Mouse (Mus musculus) cerebellum, postnatal 25 days (tissue): ENCODE data around the gene Il22.
A peak's percentile ranks its signal among the peaks of the same experiment; 100 is the strongest.
"Not testable (repeated sequence)": the region's sequence is repeated elsewhere in the genome, so short reads cannot be mapped to it uniquely, and the experiment has no call there.

Experiments
- DNase-seq, 2 experiments: peaks; one replicate each; pipeline ENCODE4 v3.0.0; 2021; ENCODE audit warnings: mixed read lengths in 2 of 2

Il22 gene

DNA sequence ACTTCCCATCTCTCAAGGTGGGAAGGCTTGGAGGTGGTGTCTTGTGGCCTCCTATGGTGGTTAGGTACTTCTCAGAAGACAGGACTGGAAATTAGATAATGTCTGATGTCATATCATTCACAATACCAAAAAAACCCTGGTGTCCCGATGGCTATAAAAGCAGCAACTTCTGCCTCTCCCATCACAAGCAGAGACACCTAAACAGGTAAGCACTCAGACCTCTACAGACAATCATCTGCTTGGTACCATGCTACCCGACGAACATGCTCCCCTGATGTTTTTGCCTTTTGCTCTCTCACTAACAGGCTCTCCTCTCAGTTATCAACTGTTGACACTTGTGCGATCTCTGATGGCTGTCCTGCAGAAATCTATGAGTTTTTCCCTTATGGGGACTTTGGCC lies at the start of gene Il22:
Gene Il22 (plus strand): TSS at position 301 of the 400 bp plus-strand sequence.
- DNase-seq = no peak

DNA sequence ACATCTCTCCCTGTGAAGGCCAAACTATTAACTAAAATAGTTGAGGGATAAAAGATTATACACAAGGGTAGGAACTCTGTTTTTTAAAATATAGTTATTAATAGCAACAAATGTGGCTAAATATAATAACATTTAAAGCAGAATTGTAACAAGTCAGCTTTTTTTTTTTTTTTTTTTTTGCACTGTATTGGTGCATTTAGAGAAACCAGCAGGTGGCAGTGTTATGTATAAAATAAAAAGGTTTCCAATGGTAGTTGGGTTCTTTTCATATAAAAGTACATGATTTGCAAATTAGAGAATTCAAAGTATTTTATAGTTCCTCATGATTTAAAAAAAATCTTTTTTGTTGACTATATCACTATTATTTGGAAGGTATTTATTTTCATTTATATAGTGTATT lies 48.8 kb upstream of the Il22 start:
- DNase-seq = no peak

DNA sequence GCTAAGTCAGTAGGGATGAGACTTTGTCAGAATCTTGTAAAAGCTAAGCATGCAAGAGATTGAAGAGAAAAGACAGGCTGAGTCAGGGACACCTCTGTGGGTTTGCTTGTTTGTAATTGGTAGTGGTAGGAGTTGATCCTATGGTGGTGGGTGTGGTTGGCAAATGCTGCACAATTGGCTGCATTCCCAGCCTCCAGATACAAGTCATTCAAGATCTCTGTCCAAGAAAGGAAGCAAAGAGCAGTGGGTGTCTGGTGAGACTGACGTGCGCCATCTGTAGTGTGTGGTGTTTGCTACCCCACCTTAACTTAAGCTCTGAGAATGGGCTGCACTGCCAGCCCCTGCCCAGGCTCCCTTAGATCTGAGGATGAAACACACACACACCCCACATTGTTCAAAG lies 43.6 kb upstream of the Il22 start:
- DNase-seq = peak in 1 of 2 experiments; percentile 28

DNA sequence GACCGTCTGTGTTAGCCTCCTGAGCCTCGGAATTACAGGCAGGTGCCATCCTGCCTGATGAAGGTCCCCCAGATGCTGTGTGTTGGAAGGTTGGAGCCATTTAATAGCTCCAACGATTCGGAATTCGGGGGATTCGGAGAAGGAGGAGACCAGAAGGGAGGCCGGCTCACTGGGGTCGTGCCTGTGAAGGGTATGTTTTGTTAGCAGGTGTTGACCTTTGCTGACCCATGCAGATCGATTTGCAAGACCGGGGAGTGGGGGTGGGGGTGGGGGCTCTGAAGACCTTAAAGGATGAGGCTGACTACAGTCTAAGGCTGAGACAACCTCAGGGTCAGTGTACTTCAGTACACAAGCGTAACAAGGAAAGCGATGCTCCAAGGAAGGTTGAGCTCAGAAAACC lies 35.5 kb upstream of the Il22 start:
- no peak for DNase-seq

DNA sequence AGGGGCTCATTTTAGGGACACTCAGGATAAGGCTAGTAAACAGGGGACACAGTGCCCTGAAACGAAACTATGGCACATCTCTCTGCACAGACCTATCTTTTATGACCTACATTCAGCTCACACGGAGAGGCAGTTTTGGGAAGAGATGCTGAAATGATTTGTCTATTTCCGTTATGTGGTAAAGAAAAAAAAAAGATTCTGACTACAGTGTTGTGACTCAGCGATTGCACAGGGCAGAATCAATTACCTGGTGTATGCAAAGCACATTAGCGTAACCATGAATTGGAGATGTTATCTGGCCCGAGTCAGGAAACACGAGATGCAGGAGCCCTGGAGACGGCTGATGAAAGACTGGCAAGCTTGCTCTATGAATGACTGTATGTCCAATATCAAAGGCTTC lies 32.3 kb upstream of the Il22 start:
- DNase-seq = no peak

DNA sequence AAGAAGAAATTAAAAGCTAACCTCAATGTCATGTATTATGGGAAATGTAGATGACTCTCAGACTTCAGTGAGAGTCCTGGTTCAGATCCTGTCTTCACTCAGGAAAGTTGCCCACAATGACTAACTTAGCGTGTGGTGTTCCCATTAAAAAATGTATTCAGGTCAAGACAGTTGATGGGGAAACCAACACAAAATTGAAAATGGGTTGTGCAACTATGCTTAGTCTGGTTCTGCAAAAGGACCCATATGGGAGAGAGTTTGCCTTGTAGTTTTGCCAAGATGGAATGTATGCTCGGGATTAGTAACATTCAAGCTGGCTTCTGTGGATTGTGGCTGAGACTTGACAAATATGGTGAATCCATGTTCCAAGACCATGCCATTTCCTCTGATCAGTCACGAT lies 31.9 kb upstream of the Il22 start:
- no peak for DNase-seq

DNA sequence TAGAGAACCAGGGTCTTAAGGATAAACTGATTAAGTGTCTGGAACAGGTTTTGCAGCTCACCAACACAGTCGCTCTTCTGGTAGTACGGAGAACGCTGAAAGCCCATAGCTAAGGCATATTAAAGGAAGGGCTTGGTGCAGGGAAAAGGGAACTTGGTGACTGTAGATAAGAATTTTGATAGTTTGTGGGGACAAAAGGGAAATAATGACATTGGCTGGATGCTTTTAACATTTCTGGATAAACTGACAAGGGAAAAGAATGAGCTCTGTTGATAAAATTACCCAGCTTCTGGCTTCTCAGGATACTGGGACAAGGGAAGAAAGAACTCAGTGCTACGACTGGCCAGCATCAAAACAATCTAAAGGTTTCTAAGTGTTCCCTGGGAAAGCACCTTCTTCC lies 29.2 kb upstream of the Il22 start:
- not testable (repeated sequence) for DNase-seq

DNA sequence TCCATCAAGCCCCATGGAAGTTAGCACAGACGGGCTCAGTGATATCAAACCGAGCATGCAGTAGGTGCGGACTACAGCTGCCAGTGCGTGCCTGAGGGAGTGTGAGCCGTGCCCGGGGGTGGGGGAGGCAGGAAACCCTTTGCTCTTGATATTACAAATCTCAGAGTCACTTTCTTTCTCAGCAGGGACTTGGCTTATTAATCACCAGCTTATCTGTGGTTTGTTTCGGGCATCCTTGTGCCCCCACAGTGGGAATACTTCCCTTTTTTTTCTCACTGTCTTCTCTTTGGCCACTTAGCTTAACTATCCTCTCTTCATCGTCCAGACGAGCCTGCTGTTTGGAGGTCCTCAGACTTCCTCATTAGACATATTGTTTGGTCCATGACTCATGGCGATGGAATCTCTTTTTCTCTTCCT lies 26.0 kb upstream of the Il22 start:
- DNase-seq = no peak

DNA sequence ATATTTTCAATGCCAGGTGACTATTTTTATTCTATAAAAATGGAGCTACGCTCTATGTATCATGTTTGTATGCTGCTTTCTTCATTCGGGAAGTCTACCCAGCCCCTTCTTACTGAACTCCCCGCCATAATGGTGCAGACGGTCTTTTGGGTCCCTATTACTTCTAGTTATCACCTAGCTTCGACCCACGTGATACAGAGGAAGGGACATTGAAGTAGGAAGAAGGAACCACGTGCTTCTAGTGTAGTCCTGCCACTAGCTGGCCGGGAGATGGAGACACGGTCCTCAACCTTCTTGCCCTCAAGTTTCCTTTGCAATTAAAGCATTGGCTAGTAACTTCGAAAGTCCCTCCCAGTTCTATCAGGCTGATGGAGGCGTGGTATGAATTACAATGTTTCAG lies 25.5 kb upstream of the Il22 start:
- no peak for DNase-seq

DNA sequence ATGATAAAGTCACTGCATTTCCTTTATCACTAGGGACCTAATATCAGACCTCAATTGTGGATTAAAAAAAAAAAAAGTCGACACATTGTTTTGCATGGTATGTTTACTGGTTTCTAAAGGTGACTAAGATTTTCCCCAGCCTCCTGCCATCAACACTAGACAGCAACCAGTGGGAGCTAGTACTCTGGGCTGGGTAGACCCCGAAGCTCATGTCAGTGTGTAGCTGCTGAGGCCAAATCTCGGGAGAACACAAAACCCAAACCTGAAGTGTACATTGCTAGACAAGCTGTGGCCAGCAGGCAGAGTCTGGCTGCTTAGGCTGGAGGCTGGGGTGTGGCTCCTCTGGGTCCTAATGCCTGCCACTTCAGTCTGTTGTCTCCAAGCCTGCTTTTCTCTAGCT lies 9.6 kb upstream of the Il22 start:
- DNase-seq = not testable (repeated sequence)

DNA sequence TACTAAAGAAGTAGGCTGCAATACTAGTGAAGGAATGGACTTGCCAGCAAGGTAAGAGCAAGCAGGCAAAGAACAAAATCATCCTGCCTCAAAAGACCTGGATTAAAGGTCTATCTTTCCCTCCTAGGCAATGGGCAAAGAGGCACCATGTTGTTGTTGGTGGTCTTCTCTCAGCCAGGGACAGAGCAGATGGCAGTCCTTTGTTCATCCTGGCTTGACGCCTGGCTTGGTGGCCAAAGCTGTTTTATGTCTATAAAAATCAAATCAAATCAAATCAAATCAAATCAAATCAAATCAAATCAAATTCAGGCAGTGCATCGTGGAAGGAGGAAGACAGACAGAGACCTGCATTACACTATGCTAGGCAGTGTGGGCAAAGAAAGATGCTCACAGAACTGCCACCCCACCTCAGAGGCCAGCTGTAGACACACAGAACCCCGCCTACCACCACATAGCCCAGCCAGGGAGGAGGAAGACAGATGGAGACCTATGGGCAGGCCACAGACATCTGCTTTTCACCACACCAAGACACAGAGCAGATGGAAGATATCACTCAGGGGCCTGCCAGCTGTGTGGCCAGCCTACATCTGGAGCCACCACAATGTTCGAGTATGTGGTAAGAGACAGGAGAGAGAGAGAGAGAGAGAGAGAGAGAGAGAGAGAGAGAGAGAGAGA lies 11.1 kb downstream of the Il22 start:
- not testable (repeated sequence) for DNase-seq

DNA sequence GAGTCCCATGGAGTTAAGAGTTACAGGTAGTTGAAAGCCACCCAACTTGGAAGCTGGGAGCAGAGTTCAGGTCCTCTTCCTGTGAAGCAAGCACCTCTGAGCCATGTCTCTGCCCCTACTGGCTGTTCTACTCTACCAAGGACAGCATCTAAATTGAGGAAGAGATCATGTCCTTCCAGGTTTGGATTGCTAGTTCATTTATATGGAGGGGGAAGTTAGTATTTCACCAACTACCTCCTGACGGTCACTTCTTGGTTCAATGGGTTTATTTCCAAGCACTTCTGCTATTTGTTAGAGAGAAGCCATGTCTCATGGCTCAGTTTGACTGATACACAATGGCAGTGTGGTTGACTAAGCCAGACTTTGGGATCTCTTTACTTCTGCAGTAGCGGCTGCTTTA lies 22.9 kb downstream of the Il22 start:
- DNase-seq = not testable (repeated sequence)

DNA sequence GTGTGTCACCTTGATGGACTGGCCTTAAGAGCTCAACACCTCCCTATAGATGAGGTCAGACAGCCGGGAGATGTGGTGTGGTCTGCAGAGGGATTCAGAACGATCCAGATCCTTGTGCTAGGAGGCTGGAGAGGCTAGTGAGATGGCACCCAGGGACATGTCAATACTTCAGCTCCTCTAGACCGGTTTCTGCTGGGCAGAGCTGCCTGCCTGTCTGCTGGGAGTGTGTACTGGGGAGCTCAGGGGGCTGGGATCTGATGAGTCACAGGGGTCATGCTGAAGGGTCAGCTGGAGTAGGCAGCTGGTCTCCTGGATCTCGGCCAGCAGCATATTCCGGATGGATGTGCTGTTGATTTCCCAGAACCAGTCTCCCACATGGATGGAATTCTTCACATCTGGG lies 27.9 kb downstream of the Il22 start:
- not testable (repeated sequence) for DNase-seq

DNA sequence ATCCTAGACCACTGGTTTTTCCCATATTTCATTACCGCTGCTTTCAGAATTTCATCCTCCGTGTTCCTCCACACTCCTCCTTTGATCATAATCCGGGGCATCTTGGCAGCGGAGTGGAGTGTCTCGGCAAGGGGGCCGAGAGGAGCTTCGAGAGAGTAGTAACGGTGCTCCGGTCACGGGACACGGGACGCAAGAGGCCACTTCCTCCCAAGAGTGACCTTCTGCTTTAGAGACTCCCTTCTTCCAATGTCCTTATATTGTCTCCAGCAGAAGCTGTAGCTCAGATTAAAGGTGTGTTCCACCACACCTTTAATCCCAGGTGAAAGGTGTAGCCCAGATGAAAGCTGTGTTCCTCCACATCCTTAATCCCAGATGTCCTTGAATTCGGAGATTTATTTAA lies 35.9 kb downstream of the Il22 start, which contains the start of gene Gm32717:
Gene Gm32717 (minus strand): TSS at position 101 of the 400 bp plus-strand sequence.
- DNase-seq = not testable (repeated sequence)

DNA sequence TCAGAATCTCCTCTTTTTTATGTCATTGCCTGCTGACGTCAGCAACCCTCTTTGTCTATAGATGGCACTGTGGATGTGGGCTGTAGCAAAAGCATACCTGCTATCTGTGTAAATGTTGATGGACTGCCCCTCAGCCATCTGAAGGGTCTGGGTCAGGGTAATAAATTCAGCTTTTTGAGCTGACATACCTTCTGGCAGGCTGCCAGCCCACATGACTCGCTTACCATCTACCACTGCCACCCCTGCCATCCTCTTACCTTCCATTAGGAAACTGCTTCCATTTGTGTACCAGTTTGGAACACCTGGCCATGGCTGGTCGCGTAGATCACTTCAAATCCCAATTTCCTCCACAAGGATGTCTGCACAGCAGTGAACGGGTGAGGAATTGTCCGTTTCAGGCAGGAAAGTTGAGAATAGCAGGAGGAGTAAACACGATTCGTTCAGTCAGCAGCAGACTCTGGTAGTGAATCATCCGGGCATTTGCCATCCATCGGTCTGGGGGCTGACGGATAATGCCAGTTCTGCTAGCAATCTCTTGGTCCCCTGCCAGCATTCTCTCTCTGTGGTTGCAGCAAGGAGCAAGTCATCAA lies 44.4 kb downstream of the Il22 start:
- DNase-seq = peak; percentile 20 to 25

DNA sequence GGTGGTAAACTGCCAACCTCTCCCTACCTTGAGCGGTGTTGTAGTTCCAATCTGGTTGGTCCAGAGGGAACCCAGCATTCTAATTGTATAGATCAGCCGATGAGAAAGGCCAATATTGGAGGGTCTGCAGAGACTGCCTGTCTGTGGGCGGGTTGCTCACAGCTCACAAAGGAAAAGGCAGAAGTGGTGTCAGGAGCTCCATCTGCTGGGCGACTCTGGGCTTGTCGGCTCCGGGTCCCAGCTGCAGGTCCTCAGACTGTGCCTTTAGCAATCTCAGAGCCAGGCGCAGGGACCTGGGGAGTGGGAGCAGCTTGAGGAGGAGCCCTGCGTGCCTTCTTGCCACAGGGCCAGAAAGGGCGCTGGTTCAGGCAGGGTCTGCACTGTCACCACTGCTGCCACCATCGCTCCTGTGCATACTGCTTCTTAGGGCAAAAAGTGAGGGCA lies 46.1 kb downstream of the Il22 start:
- DNase-seq = peak; percentile 23 to 46

DNA sequence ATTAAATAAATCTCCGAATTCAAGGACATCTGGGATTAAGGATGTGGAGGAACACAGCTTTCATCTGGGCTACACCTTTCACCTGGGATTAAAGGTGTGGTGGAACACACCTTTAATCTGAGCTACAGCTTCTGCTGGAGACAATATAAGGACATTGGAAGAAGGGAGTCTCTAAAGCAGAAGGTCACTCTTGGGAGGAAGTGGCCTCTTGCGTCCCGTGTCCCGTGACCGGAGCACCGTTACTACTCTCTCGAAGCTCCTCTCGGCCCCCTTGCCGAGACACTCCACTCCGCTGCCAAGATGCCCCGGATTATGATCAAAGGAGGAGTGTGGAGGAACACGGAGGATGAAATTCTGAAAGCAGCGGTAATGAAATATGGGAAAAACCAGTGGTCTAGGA lies 53.6 kb downstream of the Il22 start, which contains the start of gene Gm32802:
Gene Gm32802 (plus strand): TSS at position 301 of the 400 bp plus-strand sequence.
- DNase-seq = not testable (repeated sequence)
